Mouse (Mus musculus) kidney, adult 8-10 months (tissue): Measurements from ENCODE around the gene Prkcb.

Experiments used
- DNase-seq, 2 experiments: peaks; one replicate each; pipeline ENCODE4 v3.0.0; 2022

Prkcb gene

DNA sequence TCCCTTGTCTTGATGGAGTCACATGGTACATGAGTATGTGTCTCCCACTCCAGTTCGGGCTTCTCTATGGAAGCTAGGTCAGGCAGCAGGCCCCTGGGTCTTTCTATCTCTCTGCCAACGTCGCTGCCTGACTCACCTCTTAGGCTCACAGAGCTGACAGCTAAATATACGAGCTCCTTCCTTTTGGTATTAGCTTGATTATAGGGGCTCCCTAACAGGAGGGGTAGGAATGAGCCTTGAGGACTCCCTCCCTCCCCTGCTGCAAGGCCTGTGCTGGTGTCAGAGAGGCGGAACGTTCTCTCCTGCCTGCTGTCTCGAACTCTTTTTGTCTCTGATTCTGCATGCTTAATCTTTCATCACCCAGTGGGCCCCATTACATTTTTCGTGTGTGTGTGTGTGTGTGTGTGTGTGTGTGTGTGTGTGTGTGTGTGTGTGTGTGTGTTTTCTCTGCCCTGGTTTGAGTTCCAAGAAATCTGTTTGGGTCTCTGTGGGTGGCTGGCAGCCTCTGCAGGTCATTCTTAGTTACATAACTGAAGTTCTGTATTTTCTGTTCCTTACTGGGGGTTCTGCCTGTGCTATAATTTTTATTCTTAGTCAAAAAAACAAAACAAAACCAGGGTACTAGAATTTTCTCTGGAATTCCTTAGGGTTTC lies 33.6 kb downstream of the Prkcb start:
- no peak for DNase-seq

DNA sequence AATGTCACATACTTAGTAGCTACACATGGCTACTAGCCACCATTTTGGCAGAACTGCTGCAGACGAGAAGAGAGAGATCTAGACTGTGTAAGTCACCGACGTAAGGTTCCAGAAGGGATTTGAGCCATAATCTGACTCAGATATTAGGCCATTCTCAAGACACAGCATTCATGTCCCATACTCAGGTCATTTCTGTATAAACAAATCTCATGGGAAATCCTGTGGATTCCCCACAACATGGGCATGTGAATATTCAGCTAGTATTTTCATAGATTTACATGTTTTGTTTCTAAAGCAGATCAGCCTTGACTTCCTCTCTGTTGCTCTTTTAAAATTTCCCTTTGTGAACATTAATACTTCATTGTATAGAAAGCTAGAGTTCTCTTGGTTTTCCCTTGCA lies 39.4 kb downstream of the Prkcb start:
- DNase-seq: no peak

DNA sequence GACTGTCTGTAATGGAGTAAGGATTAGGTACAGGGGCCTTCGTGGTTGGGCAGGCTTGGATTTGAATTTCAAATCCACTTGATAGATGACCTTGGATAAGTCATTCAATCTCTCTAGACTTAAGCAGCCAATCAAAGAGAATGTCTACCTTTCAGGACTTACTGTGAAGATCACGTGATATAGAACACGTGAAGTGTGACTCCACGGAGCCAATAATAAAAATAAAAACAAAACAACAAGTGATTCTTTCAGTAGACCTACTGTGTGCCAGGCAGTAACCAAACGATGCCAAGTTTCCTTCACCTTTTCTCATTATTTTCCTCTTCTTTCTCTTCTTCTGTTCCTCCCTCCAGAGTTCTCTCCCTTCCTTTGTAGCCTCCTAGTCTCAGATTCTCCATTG lies 39.9 kb downstream of the Prkcb start:
- no peak for DNase-seq

DNA sequence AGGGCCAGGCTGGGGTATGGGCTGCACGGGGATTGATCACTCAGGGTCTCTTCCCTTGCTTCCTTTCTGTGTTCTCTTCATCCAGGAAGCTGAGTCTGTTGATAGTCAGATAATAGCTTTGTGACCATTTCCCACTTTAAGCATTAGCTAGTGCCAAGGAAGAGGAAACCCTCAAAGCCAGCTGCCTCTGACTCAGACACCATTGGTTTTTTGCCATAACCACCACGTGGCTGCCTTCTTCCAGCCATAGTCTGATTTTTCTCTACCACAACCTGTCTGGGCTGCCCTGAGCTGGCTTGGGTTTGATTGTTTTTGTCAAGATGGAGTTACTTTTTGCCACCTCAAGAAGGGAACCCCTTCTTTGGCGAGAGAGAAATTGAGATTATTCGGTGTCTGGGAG lies 41.0 kb downstream of the Prkcb start:
- DNase-seq: no peak

DNA sequence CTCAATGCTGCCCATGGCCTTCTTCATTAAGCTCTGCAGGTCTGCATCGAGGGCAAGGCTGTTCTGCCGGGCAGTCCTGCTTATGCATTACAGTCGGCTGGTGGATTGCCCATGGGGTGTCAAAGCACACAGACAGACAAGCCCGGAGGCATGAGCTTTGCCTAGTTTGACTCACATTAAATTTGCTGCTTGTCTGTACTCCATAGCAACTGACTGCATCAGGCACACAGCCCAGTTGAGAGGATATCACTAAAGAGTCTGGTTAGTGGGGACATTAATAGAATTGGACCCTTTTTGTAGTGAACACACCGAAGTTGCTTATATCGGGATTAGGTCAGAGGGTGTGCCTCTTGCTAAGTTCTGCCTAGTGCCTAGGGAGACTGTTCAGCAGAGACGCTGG lies 45.1 kb downstream of the Prkcb start:
- no peak for DNase-seq

DNA sequence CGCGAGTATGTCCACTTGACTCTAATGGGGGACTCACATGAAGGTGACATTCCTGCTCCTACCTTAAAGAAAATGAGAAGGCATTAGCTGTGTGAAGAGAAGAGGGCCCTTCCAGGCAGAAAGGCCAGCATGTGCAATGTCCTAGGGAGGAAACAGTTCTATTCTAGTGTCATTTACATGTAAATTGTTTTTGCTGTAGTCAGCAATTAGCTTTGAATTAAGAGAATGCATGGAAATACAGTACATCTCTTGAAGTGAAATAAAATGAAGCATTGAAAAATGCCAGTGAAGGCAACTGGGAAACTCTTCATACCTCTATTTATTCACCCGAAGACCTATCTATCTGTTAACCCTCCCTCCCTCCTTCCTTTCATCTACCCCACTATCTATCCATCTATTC lies 48.8 kb downstream of the Prkcb start:
- DNase-seq: no peak

DNA sequence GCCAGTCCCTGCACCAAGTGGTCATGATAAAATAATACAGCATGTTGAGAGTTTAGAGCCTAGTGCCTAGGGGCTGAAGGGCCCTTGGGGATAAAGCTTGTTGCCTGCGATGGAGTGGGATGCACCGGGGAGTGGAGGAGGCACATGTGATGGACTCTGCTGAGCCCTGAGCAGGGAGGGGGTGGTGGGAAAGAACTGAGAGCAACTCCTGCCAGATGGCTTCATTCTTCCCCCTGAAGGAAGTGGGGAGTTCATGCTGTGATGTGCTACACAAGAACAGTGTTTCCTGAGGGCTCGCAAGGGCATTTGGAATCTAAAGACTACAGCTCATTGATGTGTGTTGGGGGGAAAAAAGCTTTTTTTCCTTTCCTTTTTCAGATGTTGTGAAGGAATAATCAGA lies 49.5 kb downstream of the Prkcb start:
- no peak for DNase-seq

DNA sequence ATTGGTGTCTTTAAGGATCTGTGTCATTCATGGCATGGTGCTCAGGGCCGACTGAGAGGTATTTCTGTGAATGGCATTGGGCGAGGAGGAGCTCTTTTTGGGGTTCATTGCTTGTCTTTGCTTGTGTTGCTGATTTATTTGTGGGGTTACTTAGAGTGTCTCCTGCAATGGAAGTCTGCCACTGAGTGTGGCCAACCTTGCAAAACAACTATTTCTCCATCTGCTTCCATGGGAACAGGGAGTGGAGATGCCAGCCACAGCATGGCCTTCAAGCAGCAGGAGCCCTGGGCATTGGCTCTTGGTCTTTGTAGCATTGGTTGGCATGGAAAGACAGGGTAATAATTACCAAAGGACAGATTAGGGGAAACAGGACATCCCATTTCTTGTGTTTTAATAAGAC lies 50.9 kb downstream of the Prkcb start:
- DNase-seq: no peak

DNA sequence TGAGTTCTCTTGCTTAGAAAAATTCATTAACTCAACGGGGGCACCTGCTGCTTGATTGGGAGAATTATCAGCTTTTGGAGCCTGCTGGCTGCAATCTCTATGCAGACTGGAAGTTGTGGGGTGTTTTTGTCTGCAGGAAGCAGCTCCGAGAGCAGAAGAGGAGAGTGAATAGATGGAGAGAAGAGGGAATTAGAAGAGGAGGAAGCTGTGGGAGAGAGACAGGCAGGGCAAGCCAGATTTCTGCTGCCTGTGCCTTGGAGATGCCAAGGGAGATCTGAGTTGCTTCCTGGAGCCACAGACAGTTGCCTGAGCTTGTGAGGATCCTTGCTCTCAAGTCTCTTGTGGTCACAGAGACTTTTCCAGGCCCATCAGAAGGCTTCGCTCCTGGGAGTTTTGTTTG lies 53.3 kb downstream of the Prkcb start:
- DNase-seq: no peak

DNA sequence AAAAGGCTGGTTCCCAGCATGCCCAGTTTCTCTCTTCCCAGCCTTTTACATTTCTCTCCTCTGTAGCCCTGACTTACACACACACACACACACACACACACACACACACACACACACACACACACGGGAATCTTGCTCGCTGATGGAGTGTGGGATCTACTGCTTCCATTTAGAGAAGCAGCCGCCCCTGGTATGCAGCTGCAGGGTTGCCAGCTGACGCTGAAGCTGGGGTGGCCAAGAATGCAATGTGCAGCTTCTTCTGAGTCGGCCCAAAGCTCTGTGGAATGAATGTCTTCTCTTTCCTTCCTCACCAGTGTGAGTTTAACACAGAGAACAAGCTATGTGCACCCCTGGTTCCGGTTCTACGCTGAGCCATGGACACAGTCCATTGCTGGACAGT lies 56.1 kb downstream of the Prkcb start:
- no peak for DNase-seq

DNA sequence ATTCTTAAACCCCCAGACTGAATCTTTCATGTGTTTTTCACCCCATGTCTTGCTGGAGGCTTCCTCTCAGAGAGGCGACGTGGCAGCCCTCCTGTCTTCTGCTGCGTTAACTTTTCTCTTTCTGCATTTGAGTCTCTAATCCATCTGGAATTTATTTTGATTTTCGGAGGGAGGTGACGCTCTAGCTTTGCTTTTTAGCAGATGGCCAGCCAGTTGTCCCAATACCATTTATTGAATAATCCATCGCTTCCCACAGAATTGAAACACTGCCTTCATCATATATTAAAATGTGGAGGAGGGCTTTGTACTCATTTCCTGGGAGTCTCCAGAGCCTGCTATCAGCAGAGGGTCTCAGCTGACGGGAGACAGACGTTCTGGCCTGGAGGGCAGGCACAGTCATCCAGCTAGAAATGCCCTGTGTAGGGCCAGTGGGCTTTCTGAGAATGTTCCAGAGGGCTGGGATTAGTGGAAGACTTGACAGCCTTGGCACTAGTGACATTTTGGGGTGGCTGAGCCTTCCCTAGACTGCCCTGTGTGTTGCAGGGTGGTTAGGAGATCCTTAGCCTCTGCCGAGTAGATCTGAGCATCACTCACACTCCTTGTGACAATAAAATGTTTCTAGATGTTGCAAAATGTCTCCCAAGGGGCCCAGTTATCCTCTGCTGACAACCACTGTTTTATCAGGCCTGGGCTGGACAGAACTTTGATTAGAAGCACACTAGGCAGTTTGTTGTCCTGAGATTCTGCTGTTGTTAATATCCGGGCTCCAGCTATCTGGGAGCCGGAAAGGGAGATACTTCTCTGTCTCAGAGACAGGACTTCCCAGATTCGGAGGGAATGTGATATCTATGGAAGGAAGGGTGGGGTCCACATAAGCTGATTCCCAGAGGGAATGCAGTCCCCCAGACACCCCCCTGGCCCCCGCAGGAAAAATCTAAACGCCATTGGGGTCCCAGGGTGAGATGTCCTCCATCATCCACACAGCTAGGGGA lies 58.0 kb downstream of the Prkcb start:
- DNase-seq: no peak

DNA sequence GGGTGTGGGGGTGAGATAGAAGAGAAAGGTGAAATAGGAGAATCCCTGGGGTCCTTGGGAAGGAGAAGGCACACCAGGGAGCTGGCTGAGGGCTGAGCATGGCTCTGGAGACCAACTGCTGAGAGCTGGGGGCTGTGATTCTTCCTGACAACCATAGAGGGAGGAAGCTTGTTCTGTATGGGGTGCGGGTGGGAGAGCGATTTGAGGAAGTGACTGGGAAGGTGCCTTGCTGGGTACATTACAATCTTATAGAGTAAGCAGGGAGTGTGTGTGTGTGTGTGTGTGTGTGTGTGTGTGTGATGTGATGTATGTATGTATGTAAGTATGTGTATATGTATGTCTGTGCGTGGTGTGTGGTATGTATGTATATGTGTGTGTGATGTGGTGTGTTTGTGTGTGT lies 58.9 kb downstream of the Prkcb start:
- DNase-seq: no peak

DNA sequence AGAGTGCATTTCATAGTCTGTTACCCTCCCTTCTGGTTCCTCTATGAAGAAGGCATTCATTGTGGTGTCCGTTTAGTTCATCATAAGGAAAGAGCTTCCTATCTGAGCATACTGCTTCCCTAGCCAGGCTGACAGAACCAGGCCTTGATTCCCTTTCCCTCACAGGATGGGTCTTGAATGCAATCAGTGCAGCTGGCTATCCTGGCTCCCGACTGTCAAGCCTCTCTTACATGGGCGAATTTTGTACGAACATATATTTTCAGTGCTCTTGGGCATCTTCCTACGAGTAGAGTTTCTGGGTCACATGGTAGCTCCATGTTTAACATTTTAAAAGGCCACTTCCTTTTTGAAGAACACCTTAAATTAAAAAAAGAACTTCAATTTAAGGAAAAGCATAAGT lies 61.4 kb downstream of the Prkcb start:
- DNase-seq: no peak

DNA sequence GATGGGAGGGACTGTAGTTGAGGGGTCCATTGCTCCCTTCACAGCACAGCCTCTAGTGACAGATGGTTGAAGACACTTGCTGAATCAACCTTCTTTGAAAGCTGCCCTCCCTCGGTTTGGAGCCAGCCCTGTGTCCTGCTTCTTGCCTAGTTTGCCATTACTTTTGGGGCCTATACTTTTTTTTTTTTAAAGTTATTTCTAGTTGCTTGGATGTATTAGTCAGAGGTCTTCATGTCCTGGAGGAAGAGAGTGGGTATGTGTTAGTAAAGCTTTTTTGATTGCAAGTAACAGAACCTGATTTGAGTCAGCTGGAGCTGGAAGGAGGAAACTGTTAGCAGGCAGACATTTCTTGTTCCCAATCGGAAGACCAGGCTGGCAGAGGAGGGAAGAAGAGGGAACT lies 62.2 kb downstream of the Prkcb start:
- DNase-seq: no peak

DNA sequence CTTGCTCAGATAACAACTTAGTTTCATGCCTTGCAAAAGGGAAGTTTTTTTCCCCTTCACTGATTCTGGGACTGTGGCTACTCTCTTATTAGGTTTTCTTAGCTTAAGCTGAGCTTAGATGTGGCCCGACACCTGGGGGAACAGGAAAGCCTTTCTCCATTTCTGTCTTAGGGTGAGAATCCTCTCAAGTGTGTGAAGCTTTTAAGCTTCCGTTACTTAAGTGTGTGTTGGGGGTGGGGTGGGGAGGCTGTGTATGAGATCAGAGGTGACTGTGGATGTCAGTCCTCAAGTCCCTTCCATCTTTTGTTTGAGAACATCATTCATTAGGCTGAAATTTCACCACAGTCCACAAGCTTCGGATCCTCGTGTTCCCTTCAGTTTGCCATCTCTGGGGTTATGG lies 63.3 kb downstream of the Prkcb start:
- DNase-seq: no peak

DNA sequence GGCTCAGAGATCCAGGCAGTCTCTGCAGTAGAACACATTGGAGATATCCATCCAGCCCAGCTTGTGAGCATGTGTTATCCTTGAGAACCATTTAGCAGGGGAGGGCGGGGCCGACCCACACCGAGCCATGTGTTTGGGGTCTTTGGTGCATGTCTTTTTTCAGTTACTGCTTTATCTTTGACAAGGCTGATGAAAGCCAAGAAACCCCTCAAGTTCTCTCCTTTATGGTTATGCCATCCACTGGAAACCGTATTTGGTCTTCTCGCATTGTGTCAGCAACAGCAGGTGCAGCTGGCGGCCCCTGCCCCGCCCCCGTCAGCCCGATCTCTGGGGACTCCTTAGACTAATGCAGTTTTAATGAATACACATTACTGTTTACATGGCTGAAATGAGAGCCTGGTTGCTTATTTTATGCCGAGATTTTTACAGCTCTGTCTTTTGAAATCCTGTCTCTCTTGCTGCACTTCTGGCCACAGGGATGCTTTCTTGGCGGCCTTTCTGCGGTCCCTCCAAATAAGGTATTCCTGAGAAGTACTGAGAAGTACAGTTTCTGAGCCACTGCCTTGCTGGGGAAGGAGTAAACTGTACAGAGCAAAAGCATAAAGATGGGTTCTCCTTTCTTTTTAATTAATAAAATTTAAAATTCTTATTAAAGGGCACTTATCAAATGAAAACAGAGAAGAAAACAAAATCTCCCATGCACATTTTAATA lies 64.2 kb downstream of the Prkcb start:
- no peak for DNase-seq

DNA sequence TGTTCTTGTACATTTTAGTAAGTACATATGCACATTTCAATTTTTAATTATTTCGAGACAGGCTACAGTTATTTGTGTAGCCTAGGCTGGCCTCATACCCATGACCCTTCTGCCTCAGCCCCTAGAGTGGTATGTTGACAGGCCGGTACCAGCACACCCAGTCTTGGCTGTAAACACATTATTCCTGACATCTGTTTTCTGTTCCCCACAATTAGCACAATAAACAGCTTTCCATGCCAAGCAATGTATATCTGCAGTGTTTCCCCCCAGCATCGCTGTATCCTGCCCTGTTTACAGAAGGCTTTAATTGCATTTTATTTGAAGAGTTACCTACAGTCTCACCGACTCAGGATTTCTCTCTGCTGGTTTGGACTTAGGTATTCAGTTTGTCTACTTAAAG lies 64.8 kb downstream of the Prkcb start:
- DNase-seq: no peak

DNA sequence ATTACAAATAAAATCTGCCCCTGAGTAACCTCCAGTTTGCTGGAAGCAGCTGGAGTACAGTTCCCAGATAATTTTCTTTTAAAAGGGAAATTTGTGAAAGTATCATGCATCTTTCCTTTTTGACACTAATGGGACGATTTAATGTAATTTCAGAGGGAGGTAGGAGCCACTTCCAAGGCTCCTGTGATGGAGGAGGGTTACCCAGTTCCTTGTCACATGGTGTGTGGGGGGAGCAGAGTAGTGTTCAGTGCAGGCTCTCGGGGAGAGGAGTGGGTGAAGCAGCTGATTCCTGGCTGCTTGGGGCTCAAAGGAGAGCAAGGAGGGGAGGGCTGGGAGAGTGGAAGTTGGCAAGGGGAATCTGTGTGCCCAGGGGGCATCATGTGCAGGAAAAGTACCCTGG lies 68.4 kb downstream of the Prkcb start:
- DNase-seq: no peak

DNA sequence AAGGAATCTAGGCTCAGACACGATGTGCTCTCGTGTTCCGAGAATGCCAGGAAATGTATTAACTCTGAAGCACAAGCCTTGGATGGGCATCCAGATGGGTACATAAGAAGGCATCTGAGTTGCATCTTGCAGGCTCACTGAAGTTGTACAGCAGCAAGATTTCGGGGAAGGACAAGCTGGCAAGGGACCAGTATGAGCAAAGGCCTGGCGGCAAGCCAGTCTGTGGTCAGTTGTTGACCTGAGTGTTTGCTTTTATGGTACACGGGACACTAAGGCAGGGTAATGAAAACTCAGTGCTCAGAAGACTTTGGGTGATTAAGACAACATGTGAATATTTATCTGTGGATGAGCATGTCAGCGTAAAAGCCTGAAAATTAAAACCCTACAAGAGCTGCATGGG lies 69.3 kb downstream of the Prkcb start:
- DNase-seq: no peak

DNA sequence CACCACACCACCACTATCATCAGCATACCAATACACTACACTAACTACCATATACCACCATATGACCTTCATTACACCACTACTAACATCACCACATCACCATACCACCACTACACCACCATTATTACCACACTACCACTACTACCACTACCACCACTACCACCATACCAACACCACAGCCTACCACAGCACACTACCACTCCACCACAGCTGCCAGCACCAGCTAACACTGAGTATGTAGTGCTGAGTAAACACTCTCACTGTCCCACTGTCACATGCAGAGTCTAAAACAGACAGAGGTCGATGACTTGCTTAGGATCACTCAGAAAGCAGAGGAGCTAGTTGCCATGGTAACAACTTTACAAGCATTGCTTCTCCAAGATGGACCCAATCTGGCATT lies 78.1 kb downstream of the Prkcb start:
- no peak for DNase-seq

DNA sequence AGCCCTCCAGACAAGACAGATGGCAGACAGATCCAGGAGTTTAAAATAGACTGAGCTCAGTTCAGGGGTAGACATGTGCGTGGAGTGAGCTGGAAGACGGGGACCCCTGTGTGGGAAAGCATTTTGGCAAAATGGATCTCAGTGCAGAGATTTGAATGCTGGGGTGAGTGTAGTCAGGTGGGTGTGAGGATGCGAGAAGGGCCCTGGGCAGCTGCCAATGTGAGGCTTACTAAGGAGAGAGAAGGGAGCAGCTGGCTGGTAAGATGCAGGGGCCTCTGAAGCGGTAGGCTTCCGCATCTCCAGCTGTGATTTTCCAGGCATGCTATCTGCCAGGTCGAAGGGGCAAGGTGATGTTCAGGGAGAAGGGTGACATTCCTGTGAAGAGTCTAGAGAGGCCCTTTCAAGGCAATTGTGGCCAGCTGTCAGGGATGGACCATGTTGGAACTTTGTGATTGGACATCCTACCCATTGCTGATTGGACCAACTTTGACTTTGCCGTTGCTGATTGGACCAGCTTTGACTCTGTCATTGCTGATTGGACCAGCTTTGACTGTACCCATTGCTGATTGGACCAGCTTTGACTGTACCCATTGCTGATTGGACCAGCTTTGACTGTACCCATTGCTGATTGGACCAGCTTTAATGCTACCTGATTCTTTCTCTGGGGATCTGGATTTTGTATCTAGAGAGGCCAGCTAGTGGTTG lies 78.9 kb downstream of the Prkcb start:
- no peak for DNase-seq

DNA sequence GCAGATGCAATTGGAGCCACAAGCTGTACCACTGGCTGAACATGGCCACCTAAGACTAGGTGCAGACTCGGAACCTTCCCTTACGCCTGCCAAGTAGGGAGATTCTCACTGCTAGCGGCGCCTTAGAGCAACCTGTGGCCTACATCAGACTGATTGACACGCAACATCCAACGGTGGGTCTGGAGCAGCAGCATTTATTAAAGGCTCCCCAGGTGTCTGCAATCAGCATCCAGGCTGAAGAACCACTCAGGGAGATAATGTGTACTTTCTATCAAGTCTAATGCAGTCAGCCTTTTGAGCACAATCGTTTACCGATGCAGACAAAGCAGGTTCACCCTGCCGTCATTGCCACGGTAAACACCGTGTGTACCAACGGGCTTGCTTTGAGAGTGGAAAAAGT lies 81.9 kb downstream of the Prkcb start:
- DNase-seq: no peak

DNA sequence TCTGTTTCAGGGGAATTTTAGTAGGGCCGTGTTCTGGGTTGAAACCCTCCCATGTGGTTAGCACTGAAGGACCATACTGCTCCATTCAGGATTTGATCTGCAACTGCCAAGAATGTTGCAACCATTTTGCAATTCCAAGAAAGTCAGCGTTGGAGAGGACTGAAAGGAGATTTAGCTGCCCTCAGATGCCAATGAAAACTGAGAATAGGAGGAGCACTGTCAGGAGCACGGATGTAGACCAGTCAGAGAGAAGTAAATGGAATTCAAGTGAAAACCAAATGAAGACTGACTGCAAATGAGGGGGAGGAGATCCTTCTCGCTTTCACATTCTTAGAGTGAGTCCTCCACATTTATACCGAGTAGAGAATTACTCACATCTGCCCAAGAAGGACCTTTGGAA lies 83.4 kb downstream of the Prkcb start:
- DNase-seq: no peak
